Mouse (Mus musculus): ENCODE data around the gene Rtl9. TPM values are rescaled to one million over a fixed set of nuclear protein-coding genes. Genes with fewer than 3 reads are reported as not detected.

Rtl9 gene
- polyA plus RNA-seq, 1 experiment from 2014 or later: 0.99 TPM

DNA sequence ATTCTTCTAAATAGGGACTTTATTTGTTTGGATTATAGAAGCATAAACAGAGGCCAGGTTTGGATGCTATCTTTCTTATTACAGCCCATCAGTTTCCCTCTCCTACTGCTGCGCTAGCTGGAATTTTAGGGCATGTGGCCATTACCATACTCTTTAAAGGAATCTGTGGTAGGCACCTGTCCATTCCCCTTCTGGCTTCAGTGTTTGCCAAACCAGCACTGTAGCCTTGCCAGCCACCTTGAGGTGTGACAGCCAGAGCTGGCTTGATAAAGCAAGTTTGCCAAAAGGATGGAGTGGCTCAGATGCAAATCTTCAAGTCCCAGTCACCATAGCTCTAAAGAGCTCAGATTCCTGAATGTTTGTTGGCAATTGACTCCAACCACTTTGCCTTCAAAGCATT is 32.3 kb upstream of the Rtl9 start:
- Histone ChIP-seq H3K4me3 (ENCODE audit: low read depth, low read length) (no peak overlapping the region), H3K27me3 (ENCODE audit: control insufficient read depth, insufficient read depth, low read length) (no peaks in the 10 kb centered on the region), H3K9ac (replicated peaks; ENCODE audit: low read depth, low read length) (no peak overlapping the region), H3K9me3 (ENCODE audit: control insufficient read depth, low read length) (no peaks in the 10 kb centered on the region), H3K36me3 (ENCODE audit: control insufficient read depth, insufficient read depth, low read length) (no peaks in the 10 kb centered on the region), H3K4me1 (ENCODE audit: control insufficient read depth, insufficient read depth, low read length) (no peaks in the 10 kb centered on the region), H3K27ac (ENCODE audit: low read depth, low read length) (no peak overlapping the region), H3K4me2 (ENCODE audit: low read depth, low read length) (no peak overlapping the region)
- WGBS: 83% methylated on average over 1 of the region's 1 CpGs
- no peak for ATAC-seq (ENCODE audit: low read depth)

DNA sequence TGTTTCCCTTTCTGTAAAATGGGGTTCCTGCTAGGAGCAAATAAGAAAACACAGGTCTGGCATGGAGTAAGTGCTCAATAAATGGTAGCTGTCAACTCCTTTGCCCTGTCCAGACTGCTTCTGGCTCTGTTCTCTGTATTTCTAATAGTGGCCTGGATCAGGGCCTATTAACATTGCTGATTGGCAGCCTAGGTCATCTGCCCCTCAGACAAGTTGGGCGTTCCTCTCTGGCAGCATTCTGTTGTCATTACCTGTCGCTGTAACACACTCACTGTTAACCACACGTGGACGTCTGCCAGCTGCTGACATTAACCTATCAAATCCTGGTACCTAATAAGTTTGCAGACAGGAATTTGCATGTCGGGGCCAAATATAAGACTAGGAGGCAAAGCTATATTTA is 31.8 kb upstream of the Rtl9 start:
- Histone ChIP-seq H3K27ac (ENCODE audit: low read depth, low read length) (no peak overlapping the region), H3K4me1 (ENCODE audit: control insufficient read depth, insufficient read depth, low read length) (no peaks in the 10 kb centered on the region), H3K36me3 (ENCODE audit: control insufficient read depth, insufficient read depth, low read length) (no peaks in the 10 kb centered on the region), H3K27me3 (ENCODE audit: control insufficient read depth, insufficient read depth, low read length) (no peaks in the 10 kb centered on the region), H3K4me3 (ENCODE audit: low read depth, low read length) (no peak overlapping the region), H3K9me3 (ENCODE audit: control insufficient read depth, low read length) (no peaks in the 10 kb centered on the region), H3K9ac (replicated peaks; ENCODE audit: low read depth, low read length) (no peak overlapping the region), H3K4me2 (ENCODE audit: low read depth, low read length) (no peak overlapping the region)
- no peak for ATAC-seq (ENCODE audit: low read depth)
- WGBS: 72% methylated on average over 5 of the region's 5 CpGs

DNA sequence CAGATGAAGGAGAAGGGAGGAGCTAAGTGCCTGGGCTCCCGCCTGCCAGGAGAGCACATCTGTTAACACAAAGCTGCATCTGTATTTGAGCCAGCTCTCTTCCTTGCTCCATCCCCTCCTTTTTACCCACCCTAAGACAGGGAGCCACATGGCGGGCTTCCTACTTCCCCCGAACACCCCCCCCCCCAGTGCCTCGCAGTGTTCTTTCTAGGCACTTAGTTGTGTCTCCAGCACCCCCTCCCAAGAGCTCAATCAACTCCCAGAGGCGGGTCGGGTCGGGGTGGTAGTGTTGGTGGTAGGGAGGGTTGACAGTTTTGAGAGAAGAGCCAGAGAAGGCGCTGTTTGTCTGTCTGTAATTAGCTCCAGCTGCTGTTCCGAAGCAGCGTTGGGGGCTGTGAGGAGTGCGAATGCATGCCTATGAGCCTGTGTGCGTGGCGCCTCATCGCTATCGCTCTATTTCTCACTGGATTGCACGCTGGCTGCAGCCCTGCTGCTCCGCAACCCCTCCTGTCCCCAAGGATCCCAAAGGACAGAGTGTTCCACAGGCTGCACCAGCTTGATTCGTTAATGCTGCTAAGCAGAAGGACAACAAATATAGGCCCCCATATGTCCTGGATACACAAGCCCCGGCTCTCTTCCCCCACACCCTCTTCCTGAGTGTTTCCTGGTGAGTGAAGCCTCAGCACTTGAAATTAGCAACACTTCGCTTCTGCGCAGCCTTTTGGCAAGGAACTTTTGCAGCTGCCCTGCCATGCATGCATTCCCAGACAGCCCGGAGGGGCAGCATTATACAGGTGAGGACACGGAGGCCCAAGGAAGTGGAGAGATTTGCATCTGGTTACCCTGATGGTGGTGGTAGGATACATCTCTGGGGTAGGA is 18.7 kb upstream of the Rtl9 start:
- 18% methylated on average over 18 of the region's 23 CpGs for WGBS
- Histone ChIP-seq H3K27ac (ENCODE audit: low read depth, low read length) (no peak overlapping the region), H3K27me3 (ENCODE audit: control insufficient read depth, insufficient read depth, low read length) (no peaks in the 10 kb centered on the region)

GRCm38 (mm10) chrX:143082732-143083131 is 16.7 kb upstream of the Rtl9 start:
- WGBS: 77% methylated on average over 1 of the region's 1 CpGs

More for the DNA sequence above, 18.7 kb upstream of the Rtl9 start:
- Histone ChIP-seq H3K4me3 (ENCODE audit: low read depth, low read length) (peak overlapping the region; percentile 28; the same call in 1 of the 2 replicates), H3K4me2 (ENCODE audit: low read depth, low read length) (peak overlapping the region; percentile 49), H3K4me1 (ENCODE audit: control insufficient read depth, insufficient read depth, low read length) (no peaks in the 10 kb centered on the region), H3K9me3 (ENCODE audit: control insufficient read depth, low read length) (no peaks in the 10 kb centered on the region), H3K9ac (replicated peaks; ENCODE audit: low read depth, low read length) (0 out of 2 replicates have a peak overlapping the region, but pooled peaks have one; percentile 21), H3K36me3 (ENCODE audit: control insufficient read depth, insufficient read depth, low read length) (no peaks in the 10 kb centered on the region)
- peak; percentile 87 for ATAC-seq (ENCODE audit: low read depth)

GRCm38 (mm10) chrX:143088225-143088624 is 11.2 kb upstream of the Rtl9 start:
- no peaks in the 10 kb centered on the region; the same call in 1 of the 2 replicates for H3K27me3 ChIP-seq (ENCODE audit: control insufficient read depth, insufficient read depth, low read length)
- H3K27ac ChIP-seq (ENCODE audit: low read depth, low read length): no peak overlapping the region
- no peak overlapping the region for H3K4me3 ChIP-seq (ENCODE audit: low read depth, low read length)
- no peaks in the 10 kb centered on the region for H3K36me3 ChIP-seq (ENCODE audit: control insufficient read depth, insufficient read depth, low read length)
- H3K4me1 ChIP-seq (ENCODE audit: control insufficient read depth, insufficient read depth, low read length): no peaks in the 10 kb centered on the region
- H3K4me2 ChIP-seq (ENCODE audit: low read depth, low read length): no peak overlapping the region
- 70% methylated on average over 7 of the region's 7 CpGs for WGBS
- ATAC-seq (ENCODE audit: low read depth): no peak
- no peaks in the 10 kb centered on the region for H3K9me3 ChIP-seq (ENCODE audit: control insufficient read depth, low read length)
- H3K9ac ChIP-seq (replicated peaks; ENCODE audit: low read depth, low read length): no peak overlapping the region

More at GRCm38 (mm10) chrX:143082732-143083131, 16.7 kb upstream of the Rtl9 start:
- H3K36me3 ChIP-seq (ENCODE audit: control insufficient read depth, insufficient read depth, low read length): no peaks in the 10 kb centered on the region
- H3K9me3 ChIP-seq (ENCODE audit: control insufficient read depth, low read length): no peaks in the 10 kb centered on the region
- no peak overlapping the region for H3K9ac ChIP-seq (replicated peaks; ENCODE audit: low read depth, low read length)
- H3K4me3 ChIP-seq (ENCODE audit: low read depth, low read length): no peak overlapping the region
- no peak overlapping the region for H3K27ac ChIP-seq (ENCODE audit: low read depth, low read length)
- no peaks in the 10 kb centered on the region for H3K4me1 ChIP-seq (ENCODE audit: control insufficient read depth, insufficient read depth, low read length)
- H3K4me2 ChIP-seq (ENCODE audit: low read depth, low read length): no peak overlapping the region
- H3K27me3 ChIP-seq (ENCODE audit: control insufficient read depth, insufficient read depth, low read length): no peaks in the 10 kb centered on the region; the same call in 1 of the 2 replicates
- ATAC-seq (ENCODE audit: low read depth): no peak

DNA sequence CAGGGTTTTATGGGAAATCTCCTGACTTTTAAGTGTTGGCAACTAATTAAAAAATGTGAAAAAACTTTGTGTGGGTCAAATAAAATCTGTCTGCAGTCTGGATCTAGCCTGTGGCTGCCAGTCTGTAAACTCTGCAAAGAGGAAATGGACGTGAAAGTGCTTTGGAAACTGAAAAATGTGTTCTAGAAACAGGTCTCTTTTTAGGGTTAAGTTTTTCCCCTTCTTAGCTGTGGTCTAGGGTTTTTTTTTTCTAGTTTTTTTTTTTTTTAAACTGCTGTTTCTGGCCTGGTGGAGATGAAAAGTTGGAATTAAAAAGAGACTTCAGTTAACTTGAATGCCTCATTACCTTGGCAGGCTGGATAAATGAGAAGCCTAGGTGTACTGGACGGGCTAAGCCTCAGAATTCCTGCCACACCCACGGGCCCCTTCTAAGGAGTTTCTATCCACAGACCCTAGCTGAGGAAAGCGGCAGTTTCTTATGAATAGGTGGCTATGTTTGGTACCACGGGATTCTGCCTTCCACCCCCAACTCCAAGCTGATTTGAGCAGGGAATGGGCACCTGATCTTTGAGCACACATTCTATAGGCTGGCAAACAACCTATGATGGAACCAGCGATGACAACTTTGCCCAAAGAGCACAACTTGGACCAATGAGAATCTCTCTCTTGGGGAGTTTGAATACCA is 8.3 kb upstream of the Rtl9 start:
- Histone ChIP-seq H3K4me1 (ENCODE audit: control insufficient read depth, insufficient read depth, low read length) (no peaks in the 10 kb centered on the region), H3K36me3 (ENCODE audit: control insufficient read depth, insufficient read depth, low read length) (no peaks in the 10 kb centered on the region), H3K9me3 (ENCODE audit: control insufficient read depth, low read length) (no peaks in the 10 kb centered on the region), H3K27ac (ENCODE audit: low read depth, low read length) (no peak overlapping the region), H3K4me3 (ENCODE audit: low read depth, low read length) (no peak overlapping the region), H3K9ac (replicated peaks; ENCODE audit: low read depth, low read length) (no peak overlapping the region), H3K4me2 (ENCODE audit: low read depth, low read length) (no peak overlapping the region), H3K27me3 (ENCODE audit: control insufficient read depth, insufficient read depth, low read length) (no peaks in the 10 kb centered on the region; the same call in 1 of the 2 replicates)
- ATAC-seq (ENCODE audit: low read depth): no peak
- 75% methylated on average over 6 of the region's 6 CpGs for WGBS

- no peak overlapping the region for H3K27ac ChIP-seq (ENCODE audit: low read depth, low read length)
- H3K36me3 ChIP-seq (ENCODE audit: control insufficient read depth, insufficient read depth, low read length): no peaks in the 10 kb centered on the region
- H3K9ac ChIP-seq (replicated peaks; ENCODE audit: low read depth, low read length): no peak overlapping the region
- no peak overlapping the region for H3K4me3 ChIP-seq (ENCODE audit: low read depth, low read length)
- H3K4me2 ChIP-seq (ENCODE audit: low read depth, low read length): no peak overlapping the region
- no peaks in the 10 kb centered on the region for H3K27me3 ChIP-seq (ENCODE audit: control insufficient read depth, insufficient read depth, low read length)
- no peaks in the 10 kb centered on the region for H3K4me1 ChIP-seq (ENCODE audit: control insufficient read depth, insufficient read depth, low read length)
- 77% methylated on average over 6 of the region's 6 CpGs for WGBS
- ATAC-seq (ENCODE audit: low read depth): no peak
- H3K9me3 ChIP-seq (ENCODE audit: control insufficient read depth, low read length): no peaks in the 10 kb centered on the region
Observed at GRCm38 (mm10) chrX:143097551-143097950, 1.8 kb upstream of the Rtl9 start.

GRCm38 (mm10) chrX:143103146-143103545 is 3.8 kb downstream of the Rtl9 start:
- no peak for ATAC-seq (ENCODE audit: low read depth)
- Histone ChIP-seq H3K4me3 (ENCODE audit: low read depth, low read length) (no peak overlapping the region), H3K9me3 (ENCODE audit: control insufficient read depth, low read length) (no peaks in the 10 kb centered on the region), H3K4me1 (ENCODE audit: control insufficient read depth, insufficient read depth, low read length) (no peaks in the 10 kb centered on the region), H3K4me2 (ENCODE audit: low read depth, low read length) (no peak overlapping the region), H3K27ac (ENCODE audit: low read depth, low read length) (no peak overlapping the region), H3K27me3 (ENCODE audit: control insufficient read depth, insufficient read depth, low read length) (no peaks in the 10 kb centered on the region), H3K9ac (replicated peaks; ENCODE audit: low read depth, low read length) (no peak overlapping the region), H3K36me3 (ENCODE audit: control insufficient read depth, insufficient read depth, low read length) (no peaks in the 10 kb centered on the region)
- WGBS: 92% methylated on average over 5 of the region's 5 CpGs

DNA sequence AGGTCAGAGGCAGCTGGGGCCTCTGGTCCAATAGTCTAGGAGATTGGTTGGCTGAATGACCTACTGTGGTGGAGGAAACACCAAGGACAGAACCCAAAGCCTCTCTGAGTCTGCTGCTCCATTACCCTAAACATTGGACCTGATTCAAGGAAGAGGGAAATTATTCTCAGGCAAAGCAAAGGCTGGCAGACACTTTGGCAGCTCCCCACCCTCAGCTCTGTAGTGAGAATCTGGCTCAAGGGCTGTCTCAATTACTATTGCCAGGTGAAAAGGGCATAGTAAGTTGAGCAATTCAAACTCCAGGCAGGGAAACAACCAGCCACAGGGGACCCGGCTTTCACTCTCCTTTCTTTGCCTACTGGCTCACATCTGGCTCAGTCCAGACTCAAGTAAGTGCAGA is 6.5 kb downstream of the Rtl9 start:
- H3K9ac ChIP-seq (replicated peaks; ENCODE audit: low read depth, low read length): no peak overlapping the region
- 92% methylated on average over 1 of the region's 1 CpGs for WGBS
- no peaks in the 10 kb centered on the region for H3K36me3 ChIP-seq (ENCODE audit: control insufficient read depth, insufficient read depth, low read length)
- no peak overlapping the region for H3K4me2 ChIP-seq (ENCODE audit: low read depth, low read length)
- H3K27ac ChIP-seq (ENCODE audit: low read depth, low read length): no peak overlapping the region
- ATAC-seq (ENCODE audit: low read depth): no peak
- no peaks in the 10 kb centered on the region for H3K4me1 ChIP-seq (ENCODE audit: control insufficient read depth, insufficient read depth, low read length)
- H3K27me3 ChIP-seq (ENCODE audit: control insufficient read depth, insufficient read depth, low read length): no peaks in the 10 kb centered on the region
- H3K9me3 ChIP-seq (ENCODE audit: control insufficient read depth, low read length): no peaks in the 10 kb centered on the region
- no peak overlapping the region for H3K4me3 ChIP-seq (ENCODE audit: low read depth, low read length)
